Mouse (Mus musculus) left cerebral cortex, adult 18-20 months (tissue): ENCODE measurements around the gene Sema4f. TPM values are rescaled to one million over a fixed set of nuclear protein-coding genes. Genes with fewer than 3 reads are reported as not detected.

Experiments used
- DNase-seq, 2 experiments: peaks; one replicate each; pipeline ENCODE4 v3.0.0; 2021 to 2022; ENCODE audit warnings: low spot score in 2 of 2, mixed read lengths in 1 of 2
- long read RNA-seq, 2 experiments: library from polyadenylated mRNA; stranded (forward); transcript quantifications; one replicate each; pipeline ENCODE4 v2.0.0; 2021
- total RNA-seq, 2 experiments: library from RNA; stranded (reverse); gene quantifications; 2 replicates each; pipeline ENCODE4 v1.2.3; 2021

The Sema4f gene
- total RNA-seq, result 10 to 100 TPM; 37.8 to 41.2 TPM
- long read RNA-seq, experiment 1, full-length matches to known transcripts, result 39 of 52 reads
- long read RNA-seq, experiment 1, partial matches to known transcripts, result 5 of 52 reads
- long read RNA-seq, experiment 1, other reads (novel, unspliced or antisense), result 8 of 52 reads
- long read RNA-seq, experiment 2, full-length matches to known transcripts, result 29 of 44 reads
- long read RNA-seq, experiment 2, partial matches to known transcripts, result 5 of 44 reads
- long read RNA-seq, experiment 2, other reads (novel, unspliced or antisense), result 10 of 44 reads

DNA sequence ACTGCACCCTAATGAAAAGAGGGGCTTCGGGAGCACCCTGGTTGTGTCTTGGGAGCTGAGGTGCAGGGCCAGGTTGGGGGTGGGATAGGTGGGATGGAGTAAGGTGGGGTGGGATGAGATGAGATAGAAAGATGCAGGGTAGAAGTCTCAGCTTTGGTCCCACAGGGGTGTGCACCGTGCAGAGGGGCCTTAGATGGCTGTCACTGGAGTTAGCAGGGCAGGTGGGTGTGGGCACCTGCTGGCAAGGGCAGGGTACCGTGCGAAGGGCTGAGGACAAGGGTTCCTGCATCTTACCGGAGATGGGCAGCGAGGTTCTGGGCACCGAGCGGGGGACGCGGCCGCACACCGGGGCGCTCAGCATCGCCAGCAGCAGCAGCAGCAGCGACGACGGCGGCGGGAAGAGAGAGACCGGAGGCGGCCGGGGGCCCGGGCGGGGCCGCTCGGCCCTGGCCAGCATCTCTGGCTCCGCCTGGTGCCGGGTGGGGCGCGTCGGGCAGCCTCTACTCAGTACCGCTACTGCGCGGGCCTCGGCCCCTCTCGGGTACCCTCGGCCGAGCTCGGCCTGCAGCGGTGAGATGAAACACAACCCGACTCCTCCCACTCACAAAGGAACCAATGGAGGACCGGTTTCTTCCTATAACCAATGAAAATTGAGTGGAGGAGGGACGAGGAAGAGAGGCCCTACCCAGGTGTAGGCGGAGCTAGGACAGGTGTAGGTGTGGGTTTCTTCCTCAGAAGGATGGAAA lies at the start of gene Sema4f:
Gene Sema4f (minus strand): TSS at position 603 of the 746 bp plus-strand sequence.
- DNase-seq, result peak; percentile 69 to 81

DNA sequence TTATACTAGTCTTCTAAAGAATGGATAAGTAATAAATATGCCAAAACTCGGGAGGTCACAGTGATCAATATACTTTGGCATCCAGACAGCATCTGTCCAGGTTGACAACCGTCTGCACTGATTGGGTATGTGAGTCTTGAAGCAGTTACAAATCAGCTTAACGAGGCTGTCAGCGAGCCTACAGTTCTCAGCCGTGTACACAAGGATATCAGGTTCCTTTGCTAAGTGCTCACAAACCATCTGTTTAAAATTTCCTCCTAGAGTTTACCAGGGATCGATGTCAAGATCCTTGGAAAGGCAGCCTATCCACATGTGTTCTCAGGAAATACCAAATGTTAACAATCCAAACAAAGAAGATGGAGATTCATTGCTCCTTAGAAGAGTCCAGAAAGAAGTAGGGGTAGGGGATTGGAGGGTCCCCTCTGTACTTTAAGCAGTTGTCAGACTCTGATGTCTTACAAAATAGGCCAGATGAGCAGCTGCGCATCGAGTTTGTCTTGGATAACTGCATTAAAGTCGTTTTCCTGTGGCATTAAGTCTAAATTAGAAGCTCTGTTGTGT lies 47.9 kb upstream of the Sema4f start:
- DNase-seq, result no peak

DNA sequence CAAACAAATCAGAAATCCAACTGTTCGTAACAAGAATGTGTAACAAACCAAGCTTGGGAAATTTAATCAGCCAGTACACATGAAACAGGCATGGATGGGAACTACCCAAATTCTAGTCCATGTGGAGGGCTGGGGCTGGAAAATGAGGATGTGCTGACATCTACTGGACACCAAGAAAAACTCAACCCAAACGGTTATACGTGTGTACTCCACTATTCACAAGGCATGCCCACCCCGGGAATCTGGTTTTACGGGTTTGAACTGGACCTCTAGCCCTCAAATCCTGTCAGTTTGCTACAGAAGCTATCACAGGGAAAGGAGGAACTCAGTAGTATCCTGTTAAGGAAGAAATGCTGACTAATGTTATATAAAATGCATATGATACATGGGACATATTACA lies 31.5 kb upstream of the Sema4f start:
- peak; percentile 52 to 70 for DNase-seq

DNA sequence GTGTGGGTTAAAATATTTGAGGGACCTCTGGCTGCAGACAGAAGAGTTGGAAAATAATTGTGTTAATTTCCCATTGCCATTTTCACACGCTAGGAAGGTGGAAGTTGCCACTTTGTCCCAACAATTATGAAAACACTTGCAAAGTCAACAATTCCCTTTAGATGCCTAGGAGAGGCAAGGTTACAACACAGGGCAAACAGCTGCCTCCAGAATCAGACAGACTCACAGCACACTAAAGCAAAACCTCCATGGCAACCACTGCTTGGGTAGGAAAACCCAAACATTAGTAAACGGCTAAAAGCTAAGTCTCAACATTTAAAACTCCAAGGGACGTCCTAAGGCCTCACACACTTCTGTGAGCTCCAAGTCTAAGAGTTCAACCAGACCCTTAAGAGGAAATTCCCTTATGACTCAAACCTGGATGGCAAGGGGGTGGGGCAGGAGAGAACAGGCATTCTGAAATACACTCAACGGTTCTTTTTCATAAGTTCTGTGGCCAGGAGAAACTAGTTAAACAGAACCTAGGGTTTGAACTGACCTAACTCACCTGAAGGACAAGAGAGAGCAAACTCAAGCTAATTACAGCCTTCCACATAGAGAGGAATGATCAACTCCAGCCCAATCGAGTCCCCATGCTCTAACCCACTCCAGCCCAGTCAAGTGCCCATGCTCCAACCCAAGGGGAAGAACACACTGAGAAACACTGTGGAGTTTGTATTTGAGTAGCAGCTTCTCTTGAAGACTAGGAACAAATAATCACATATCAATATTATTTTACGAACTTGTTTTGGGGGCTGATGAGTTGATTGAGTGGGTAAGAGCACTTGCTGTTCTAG lies 29.9 kb upstream of the Sema4f start:
- no peak for DNase-seq

DNA sequence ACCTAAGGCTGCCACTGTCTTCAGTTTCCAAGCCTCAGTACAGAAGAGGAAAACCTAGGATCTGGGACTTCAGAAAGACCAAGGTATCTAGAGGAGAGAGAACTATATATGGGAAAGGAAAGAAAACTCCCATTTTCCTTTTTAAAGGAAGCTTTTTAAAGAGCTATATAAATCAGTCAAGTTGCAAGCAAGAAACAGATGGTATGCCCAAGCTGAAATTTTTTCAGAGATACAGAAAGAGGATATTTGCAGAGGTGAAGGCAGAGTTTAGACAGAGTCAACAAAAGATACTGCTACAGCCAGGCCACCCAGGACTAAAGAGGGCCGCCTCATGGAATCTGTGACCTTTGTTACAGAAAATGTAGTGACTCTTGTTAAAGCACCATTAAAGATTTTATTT lies 22.1 kb upstream of the Sema4f start:
- no peak for DNase-seq

DNA sequence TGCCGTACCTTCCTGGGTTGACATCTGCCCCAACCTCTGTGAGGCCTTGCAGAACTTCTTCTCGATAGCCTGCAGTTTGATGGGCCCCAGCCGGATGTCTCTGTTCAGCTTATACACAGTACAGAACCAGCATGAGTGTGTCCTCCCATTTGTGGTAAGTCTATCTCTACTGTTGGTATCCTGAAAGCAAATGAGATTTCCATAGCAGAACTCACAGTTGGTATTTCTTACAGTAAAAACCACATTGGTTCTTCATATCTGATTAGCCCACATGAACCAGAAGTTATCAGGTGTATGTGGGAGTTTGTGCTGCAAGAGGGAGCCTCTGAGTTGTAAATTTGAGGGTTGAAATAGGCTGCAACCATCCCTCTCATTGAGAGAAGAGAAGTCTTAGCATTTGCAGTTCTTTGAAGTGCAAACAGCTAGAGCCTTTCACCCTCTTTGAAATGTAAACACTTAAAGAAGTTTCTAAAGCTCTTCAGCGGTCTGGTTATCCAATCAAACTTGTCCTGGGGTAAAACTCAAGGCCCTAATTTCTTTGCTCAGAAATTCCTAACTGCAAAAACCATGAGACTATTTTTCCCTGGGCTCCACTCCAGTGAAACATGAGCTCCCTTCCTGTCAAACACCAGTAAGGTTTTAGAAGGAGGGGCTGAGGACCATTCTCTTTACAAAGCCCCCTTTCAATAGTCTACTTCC lies 17.1 kb upstream of the Sema4f start:
- DNase-seq, result no peak

DNA sequence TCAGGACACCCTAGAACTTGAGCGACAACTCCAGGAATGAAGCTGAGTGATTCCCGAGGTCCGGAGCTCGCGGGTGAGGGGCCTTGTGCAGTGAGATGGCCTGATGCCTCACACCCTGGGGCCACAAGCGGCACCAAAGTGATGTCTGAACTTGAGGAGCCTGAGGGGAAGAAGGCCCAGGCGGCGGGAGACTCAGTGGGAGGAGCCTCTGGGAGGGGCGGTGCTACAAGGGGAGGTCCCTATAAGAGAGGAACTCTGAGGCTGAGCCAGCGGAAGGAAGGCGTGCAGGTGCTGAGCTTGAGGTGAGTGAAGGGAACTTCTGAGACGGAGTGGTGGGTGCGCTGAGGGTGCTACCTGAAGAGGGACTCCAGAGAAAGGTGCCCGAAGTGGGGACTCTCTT lies 7.1 kb upstream of the Sema4f start, which contains the start of gene M1ap:
Gene M1ap (plus strand): TSS at position 252 of the 400 bp plus-strand sequence.
- no peak for DNase-seq

DNA sequence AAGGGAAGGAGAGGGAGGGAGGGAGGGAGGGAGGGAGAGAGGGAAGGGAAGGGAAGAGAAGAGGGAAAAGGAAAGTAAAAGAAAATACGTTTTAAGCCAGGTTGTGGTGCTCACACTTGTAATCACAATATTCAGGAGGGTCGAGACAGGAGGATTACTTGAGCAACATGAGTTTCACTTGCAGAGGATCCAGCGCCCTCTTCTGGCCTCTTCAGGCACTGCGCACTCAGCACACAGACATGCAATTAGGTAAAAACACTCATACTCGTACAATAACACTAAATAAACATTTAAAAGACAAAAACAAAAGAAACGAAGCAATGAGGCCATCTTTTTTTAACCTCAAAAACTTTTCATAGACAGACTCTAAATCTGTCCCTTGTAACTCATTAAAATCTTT lies 6.2 kb upstream of the Sema4f start:
- DNase-seq, result no peak

DNA sequence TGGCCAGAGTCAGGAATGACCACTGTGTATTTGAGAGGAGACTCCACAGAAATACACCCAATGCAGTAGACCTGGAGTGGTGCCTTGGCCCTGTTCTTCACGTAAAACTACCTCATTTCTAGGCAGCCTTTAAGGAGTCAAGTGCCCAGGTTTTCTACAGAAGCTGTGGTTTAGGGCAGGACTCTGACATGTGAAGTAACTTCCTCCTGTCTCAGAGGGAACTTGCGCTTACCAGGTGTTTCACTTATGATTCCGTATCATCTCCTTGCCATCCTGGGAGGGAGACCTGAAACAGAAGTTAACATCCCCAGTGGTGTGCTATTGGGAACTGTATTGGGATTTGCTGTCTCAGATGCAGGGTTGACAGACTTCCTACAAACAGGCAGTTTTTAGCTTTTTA lies 1.2 kb upstream of the Sema4f start:
- no peak for DNase-seq

DNA sequence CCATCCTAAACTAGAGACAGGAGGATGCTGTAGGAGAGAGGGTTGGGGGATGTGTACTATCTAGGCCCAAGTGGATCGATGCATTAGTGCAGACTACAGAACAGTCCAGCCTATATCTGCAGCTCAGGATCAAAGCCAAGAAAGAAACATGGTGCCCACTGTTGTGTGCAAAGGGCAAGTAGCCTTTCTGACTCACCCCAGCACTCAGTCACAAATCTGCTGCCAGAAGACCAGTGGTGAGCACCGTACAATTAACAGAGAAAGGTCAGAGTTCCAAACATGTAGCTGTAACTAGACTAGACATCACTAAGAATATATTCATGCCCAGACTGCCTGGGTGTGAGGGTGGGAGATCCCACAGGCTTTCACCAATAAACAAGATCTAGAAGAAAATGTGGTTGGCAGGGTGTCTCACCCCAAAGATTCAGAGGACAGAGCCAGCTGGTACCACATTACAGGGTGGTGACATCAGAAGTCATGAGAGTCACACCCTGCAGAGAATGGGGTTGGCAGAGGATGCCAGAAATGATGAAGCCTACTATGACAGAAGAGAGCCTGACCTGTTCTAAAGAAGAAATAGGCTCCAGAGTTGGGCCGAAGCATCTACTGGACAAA lies 4.8 kb downstream of the Sema4f start:
- no peak for DNase-seq

DNA sequence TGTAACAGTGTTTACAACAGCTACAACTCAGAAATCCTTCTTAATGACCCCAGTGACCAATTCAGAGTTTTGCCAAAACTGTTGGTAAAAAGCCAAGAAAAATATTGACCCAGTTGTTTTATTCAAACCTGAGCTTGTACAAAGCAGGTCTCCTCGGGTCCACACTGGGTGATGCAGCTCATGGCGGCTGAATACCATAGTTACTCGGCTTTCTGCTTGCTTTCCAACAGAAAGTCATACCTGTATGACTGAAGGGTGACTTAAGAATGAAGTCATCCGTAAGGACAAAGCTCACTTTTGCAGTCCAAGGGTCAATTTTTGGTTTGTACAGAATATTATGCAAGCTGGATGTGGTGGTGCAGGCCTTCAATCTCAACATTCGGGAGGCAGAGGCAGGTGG lies 12.0 kb downstream of the Sema4f start:
- DNase-seq, result no peak

DNA sequence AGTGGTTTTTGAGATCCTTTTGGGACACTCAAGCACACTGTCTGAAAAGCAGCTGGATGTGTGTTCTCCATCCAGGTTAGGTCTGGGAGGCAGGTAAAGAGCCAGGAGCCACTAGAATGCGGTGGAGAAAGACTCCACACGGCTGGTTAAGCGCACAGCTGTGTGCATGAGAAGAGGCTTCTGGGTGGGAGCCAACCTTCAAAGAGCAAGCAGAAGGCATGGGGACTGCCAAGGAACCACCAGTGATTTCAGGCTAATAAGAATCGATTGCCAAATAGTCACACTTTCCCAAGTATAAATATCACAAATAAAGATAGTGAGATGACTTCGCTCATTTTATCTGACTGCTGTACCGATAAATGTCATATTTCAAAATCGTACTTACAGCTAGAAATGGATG lies 13.0 kb downstream of the Sema4f start:
- DNase-seq, result no peak

DNA sequence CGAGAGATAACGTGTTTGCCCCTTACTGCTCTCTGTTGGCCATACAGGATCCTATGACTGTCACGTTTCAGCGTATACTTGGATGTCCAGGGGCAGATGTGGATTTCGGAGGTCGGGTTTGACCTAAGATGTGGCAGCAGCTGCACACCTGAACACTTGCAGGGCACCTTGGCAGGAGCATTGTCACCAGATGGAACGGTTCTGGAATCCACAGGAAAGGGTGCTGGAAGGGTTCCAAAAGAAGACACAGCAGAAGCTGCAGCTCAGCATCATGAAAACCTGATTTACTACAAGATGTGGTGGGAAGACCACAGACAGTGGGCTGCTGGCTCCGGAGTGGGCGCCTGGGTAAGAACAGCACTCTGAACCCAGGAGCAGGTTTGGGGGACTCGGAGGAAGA lies 13.5 kb downstream of the Sema4f start:
- DNase-seq, result no peak

DNA sequence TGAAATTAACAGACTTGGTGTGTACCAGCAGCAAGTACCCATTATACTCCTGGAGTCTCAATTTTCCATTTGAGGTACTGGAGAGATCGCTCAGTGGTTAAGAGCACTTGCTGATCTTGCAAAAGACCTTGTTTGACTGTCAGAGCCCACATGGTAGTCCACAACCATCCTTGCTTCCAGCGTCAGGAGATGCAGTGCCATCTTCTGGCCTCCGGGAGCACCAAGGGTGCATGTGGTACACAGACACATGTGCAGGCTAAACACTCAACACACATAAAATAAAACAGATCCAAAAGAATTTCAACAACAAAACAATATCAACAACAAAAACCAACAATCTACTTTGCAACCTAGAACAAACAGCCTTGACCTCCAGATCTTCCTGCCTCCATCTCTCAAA lies 14.6 kb downstream of the Sema4f start:
- no peak for DNase-seq

DNA sequence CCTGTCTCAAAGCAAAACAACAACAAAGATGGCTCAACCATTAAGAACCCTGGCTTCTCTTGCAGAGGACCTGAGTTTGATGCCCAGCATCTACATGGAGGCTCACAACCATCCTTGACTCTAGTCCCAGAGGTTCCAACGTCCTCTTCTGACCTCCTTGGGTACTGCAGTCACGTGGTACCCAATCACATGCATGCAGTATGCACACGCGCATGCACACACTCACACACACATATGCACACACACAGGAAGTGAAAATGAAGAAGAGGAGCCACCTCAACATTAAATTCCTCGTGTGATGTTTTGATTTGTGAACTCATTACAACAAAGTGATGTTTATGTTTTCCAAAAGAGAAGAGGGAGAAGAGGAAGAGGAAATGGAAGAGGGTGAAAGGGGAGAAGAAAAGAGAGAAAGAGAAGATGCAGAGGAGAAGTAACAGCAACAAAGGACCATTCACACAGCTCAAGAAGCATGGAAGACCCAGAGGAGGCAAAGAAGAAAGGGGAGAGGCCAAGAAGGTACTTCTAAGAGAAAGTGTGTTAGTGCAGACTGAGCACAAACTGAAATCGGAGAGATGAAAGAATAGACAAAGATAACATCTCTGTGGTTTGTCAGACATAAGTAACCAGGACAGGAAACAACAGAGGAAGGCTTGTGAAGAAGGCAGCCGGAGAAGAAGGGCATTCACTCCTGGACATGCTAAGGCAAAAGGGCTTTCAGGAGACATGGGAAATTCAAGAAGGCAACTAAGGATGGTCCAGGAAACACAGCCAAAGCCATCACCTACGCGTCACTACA lies 17.9 kb downstream of the Sema4f start:
- no peak for DNase-seq

DNA sequence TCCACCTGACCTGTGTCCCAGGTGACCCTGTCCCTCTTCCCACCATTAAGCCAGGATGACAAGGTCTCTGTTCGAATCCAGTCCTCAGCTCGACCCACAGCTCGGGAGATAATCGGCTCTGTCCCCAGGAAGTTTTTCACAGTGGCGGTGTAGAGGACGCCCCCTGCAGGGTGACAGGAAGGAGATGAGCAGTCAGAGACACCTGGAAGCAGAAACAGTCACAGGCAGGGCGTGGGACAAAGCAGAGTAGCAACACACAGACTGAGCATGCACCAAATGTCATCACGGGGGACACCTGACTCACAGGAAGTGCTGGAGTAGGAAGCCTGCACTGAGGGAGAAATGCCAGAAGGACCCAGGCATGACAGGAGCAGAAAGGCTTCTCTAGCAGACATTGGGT lies 20.0 kb downstream of the Sema4f start:
- DNase-seq, result no peak

DNA sequence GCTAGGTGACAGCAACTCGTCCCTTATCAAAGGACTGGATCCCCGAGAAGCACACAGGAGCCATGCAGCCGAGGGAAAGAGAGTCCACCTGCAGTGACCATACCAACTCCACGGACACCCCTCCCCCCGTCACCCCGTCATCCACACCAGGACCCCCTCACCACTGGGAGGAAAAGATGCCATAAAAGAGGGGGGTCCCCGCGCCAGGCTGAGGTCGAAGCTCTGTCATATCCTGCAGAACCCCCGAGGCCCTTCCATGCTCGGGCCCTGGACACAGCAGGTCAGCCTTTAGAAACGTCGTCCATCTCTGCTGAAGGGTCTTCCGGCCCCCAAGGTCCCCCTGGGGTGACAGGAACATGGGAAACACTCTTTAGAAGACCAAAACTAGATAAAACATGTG lies 21.2 kb downstream of the Sema4f start:
- no peak for DNase-seq

DNA sequence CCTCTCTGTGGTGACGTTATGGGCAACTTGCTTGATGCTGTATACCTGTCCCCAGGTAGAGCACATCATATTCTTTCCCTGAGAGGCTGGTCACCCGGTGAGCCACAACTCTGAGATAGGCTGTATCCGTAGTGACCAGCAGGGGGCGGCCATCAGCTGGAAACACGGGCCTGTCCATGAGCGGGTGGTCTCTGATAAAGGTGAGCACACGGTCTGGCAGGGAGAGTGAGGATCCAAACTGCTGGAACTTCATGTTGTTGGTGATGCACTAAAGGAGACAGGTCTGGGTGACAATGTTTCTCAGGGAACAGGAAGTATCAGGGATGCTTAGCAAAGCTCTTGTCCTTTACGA lies 21.8 kb downstream of the Sema4f start:
- DNase-seq, result peak; percentile 56 to 69

DNA sequence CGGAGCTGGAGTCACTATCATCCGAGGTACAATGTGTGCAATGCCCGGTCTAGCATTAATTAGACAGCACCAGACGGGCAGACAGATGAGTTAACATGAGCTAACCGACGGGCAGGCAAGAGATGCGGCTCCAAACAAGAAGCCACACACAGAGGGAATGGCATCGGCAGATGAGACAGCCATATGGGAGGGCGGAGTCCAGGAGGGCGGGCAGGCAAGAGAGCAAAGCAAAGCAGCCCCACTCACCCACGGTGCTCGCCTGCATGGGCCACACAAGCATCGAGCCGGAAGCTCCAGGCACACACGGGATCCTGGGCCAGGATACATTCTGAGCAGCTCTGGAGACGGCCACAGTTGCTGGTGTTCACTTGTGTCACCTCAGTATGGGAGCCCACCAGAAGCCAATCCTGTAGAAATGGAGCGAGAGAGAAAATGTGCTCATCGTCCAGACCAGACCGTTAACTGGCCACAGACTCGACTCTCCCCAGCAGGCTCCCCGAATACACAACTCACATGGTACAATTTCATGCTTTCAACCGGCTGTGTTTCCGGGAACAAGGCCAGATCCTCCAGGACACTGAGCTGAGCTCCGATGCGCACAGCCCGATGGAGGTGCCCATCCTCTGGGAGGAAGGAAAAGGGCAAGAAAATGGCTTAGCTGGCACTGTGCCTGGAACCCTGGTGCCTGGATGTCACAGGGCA lies 22.3 kb downstream of the Sema4f start:
- peak; percentile 47 to 72 for DNase-seq
